Mouse (Mus musculus) hindbrain, postnatal 0 days (tissue): ENCODE measurements around the gene Psmd8. TPM values are rescaled to one million over a fixed set of nuclear protein-coding genes. Genes with fewer than 3 reads are reported as not detected.

Source experiments
- ATAC-seq: fragments of 200-750 bp; cut with Nextera tagmentation; 2 replicates; pipeline ENCODE4 v1.8.0; 2017; ENCODE audit warnings: mild to moderate bottlenecking, moderate TSS enrichment, moderate library complexity
- DNase-seq: peaks from one replicate; pipeline ENCODE4 v3.0.0-alpha.2; 2015; ENCODE audit warnings: low spot score
- H3K27ac ChIP-seq: fragments of 300-500 bp; sonication (generic); 2 replicates; pipeline ENCODE4 v1.5.1; 2014; ENCODE audit warnings: mild to moderate bottlenecking
- H3K27me3 ChIP-seq: fragments of 300-500 bp; sonication (generic); 2 replicates; pipeline ENCODE4 v1.6.1; 2014; ENCODE audit warnings: low read length, mixed read lengths; ENCODE audit not compliant: insufficient read depth
- H3K36me3 ChIP-seq: fragments of 300-500 bp; sonication (generic); 2 replicates; pipeline ENCODE4 v1.6.1; 2014; ENCODE audit warnings: low read length, mixed read lengths; ENCODE audit not compliant: insufficient read depth
- H3K4me1 ChIP-seq: fragments of 300-500 bp; sonication (generic); 2 replicates; pipeline ENCODE4 v1.6.1; 2014; ENCODE audit warnings: antibody characterized with exemption, low read length, mixed read lengths; ENCODE audit not compliant: insufficient read depth
- H3K4me2 ChIP-seq: fragments of 300-500 bp; sonication (generic); 2 replicates; pipeline ENCODE4 v1.6.1; 2014; ENCODE audit warnings: low read depth, mild to moderate bottlenecking, low read length, moderate library complexity, mixed read lengths
- H3K4me3 ChIP-seq: fragments of 300-500 bp; sonication (generic); 2 replicates; pipeline ENCODE4 v1.5.1; 2014; ENCODE audit warnings: low read length
- H3K9ac ChIP-seq: fragments of 300-500 bp; sonication (generic); replicated peaks from 2 replicates; pipeline ENCODE4 v1.6.1; 2014; ENCODE audit warnings: mild to moderate bottlenecking, low read length, moderate library complexity, mixed read lengths
- H3K9me3 ChIP-seq: fragments of 300-500 bp; sonication (generic); 2 replicates; pipeline ENCODE4 v1.6.1; 2016; ENCODE audit warnings: low read length, mixed read lengths
- CTCF ChIP-seq: IDR thresholded peaks from 2 replicates; pipeline ENCODE4 v1.5.1; 2016; ENCODE audit warnings: antibody characterized with exemption, control low read depth, low read depth
- WGBS: fragments of 180-500 bp; shearing (Covaris S2); extraction: QIAGEN DNeasy Blood & Tissue Kit; methylation state at CpG from one replicate; pipeline ENCODE4 v1.1.7; 2014; 5-methylcytosine and 5-hydroxymethylcytosine counted together
- polyA plus RNA-seq: library from polyadenylated mRNA; unstranded; fragments of >200 nt; fragmentation: Nextera tagmentation; extraction: Ambion mirVana; gene quantifications from 2 replicates; pipeline ENCODE4 v1.2.1, GENCODE M21; 2015
- total RNA-seq: library from RNA; depleted of rRNA; stranded (reverse); fragments of >200 nt; gene quantifications from 2 replicates; pipeline ENCODE4 v1.2.3, GENCODE M21; 2014; rRNA removed

The Psmd8 gene
- total RNA-seq (320 and 323 TPM in 2 replicates), polyA plus RNA-seq (285 and 286 TPM in 2 replicates)

DNA sequence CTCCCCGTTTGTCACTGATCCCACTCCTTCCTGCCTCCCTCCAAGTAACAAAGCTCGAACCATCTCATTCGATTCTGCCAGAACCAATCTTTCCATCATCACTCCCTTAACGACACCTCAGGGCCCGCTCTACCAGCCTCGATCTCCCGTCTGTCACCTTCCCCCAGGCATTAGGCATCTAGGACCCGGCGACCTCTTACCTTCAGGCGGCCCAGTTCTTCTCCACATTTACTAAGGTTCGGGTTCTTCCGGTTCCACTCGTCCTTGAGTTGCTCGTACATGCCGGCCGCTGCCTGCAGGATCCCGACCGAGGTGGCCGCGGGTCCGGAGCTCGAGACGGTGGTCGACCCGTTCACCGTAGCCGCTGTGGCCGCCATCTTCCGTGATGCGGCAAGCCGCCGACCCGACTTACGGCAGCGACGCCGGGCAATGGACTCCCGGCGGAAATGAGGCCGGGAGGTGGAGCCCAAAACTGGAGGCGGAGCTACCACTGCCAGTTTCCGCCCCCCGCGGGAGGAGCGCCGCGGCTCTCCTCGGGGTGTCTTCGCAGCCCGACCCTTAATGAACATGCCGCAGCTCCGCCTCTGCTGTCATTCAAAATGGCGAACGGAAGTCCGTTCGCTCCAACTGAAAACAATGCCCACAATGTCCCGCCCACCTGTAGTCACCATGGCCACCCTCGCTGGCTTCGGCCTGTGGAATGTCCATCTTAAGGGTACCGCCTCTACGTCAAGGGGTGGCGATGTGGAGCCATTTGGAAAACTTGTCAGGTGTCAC lies at the start of gene Psmd8:
Gene Psmd8, minus strand, starts transcription at position 625 of the 777 bp plus-strand sequence.
- peaks cover 13% of the 10 kb centered on the region for H3K36me3 ChIP-seq
- H3K27me3 ChIP-seq = no peaks in the 10 kb centered on the region
- DNase-seq (peak; percentile 99), ATAC-seq (peak; percentile 98)
- under 1% methylated on average over 62 of the region's 62 CpGs for WGBS
- H3K4me3 ChIP-seq = peak within 1 kb of the TSS; percentile 49
- TF ChIP-seq CTCF = peak; percentile 62
- H3K9ac ChIP-seq = peak within 1 kb of the TSS; percentile 73
- peak within 1 kb of the TSS; percentile 76 for H3K27ac ChIP-seq
- no peaks in the 10 kb centered on the region for H3K9me3 ChIP-seq
- peak within 1 kb of the TSS; percentile 85 for H3K4me2 ChIP-seq
- H3K4me1 ChIP-seq = peaks cover 10% of the 10 kb centered on the region

DNA sequence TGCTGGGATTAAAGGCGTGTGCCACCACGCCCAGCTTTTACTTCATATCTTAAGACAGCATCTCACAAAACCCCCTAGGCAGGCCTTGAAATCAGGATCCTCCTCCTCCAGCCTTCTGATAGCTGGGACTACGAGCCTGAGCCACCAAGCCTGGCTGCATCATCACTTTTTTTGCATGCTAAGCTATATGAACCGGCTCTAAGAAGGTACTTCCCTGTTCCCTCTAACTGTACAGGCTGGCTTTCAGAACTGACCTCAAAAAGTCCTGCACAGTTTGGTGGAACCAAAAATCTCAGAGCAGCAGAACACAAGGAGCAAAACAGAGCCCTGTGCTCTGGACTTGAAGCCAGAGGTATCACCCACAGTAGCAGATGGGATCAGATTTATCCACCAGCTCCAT lies 47.7 kb upstream of the Psmd8 start:
- DNase-seq (no peak), ATAC-seq (no peak)
- Histone ChIP-seq H3K9me3 (no peaks in the 10 kb centered on the region), H3K27ac (no peak overlapping the region), H3K4me1 (peaks cover 3% of the 10 kb centered on the region; the same call in 1 of the 2 replicates), H3K4me3 (no peak overlapping the region), H3K9ac (no peak overlapping the region), H3K27me3 (peaks cover 22% of the 10 kb centered on the region), H3K36me3 (no peaks in the 10 kb centered on the region), H3K4me2 (no peak overlapping the region)
- TF ChIP-seq CTCF = no peak
- 78% methylated on average over 4 of the region's 4 CpGs for WGBS

- no peak for TF ChIP-seq CTCF
- 72% methylated on average over 13 of the region's 13 CpGs for WGBS
- no peak for DNase-seq
- ATAC-seq = peak; percentile 52; the same call in 1 of the 2 replicates
- Histone ChIP-seq H3K27me3 (no peaks in the 10 kb centered on the region; the same call in 1 of the 2 replicates), H3K9ac (0 out of 2 replicates have a peak overlapping the region, but pooled peaks have one; percentile 30), H3K4me3 (no peak overlapping the region), H3K4me2 (peak overlapping the region; percentile 35), H3K27ac (peak overlapping the region; percentile 32; the same call in 1 of the 2 replicates), H3K9me3 (no peaks in the 10 kb centered on the region), H3K4me1 (no peaks in the 10 kb centered on the region), H3K36me3 (no peaks in the 10 kb centered on the region)
These were observed 45.0 kb upstream of the Psmd8 start for GRCm38 (mm10) chr7:29225520-29225919.

DNA sequence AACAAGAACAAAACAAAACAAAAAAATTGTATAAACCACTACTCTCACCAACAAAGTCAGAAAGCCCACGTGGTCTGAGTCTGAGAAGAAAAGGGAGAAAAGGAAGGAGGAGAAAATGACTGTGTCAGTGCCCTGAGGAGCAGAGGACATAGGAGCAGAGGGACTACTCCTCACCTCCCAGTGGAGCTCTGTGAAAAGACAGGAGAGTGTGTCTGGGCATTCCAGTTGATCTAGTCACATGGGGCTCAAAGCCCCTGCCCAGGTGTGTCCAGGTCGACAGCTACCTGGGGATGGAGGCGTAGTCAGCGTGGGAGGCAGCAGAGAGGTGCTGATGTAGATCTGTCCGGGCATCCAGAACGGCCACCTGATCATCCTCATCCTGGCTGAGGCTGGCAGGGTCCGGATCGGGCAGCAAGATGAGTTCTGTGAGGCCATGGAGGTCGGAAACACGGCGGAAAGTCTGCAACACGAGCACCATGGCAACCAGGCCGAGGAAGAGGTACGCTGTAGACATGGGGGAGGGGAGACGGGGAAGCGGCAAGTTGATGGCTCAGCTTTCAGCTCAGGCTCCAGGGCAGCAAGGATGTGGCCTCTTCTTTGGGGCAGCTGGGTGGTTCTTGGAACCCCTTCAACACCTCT lies 44.4 kb upstream of the Psmd8 start:
- H3K27ac ChIP-seq = peak overlapping the region; percentile 32; the same call in 1 of the 2 replicates
- peak; percentile 71 for ATAC-seq
- TF ChIP-seq CTCF = no peak
- H3K9ac ChIP-seq = 0 out of 2 replicates have a peak overlapping the region, but pooled peaks have one; percentile 30
- no peaks in the 10 kb centered on the region for H3K36me3 ChIP-seq
- H3K4me1 ChIP-seq = no peaks in the 10 kb centered on the region
- peak overlapping the region; percentile 35 for H3K4me2 ChIP-seq
- H3K27me3 ChIP-seq = no peaks in the 10 kb centered on the region; the same call in 1 of the 2 replicates
- peaks cover 2% of the 10 kb centered on the region; the same call in 1 of the 2 replicates for H3K9me3 ChIP-seq
- H3K4me3 ChIP-seq = peak overlapping the region; percentile 6; the same call in 1 of the 2 replicates
- 13% methylated on average over 16 of the region's 16 CpGs for WGBS
- peak; percentile 55 for DNase-seq

- 41% methylated on average over 15 of the region's 15 CpGs for WGBS
- H3K4me1 ChIP-seq = no peaks in the 10 kb centered on the region
- peaks cover under 1% of the 10 kb centered on the region; the same call in 1 of the 2 replicates for H3K9me3 ChIP-seq
- H3K36me3 ChIP-seq = no peaks in the 10 kb centered on the region
- H3K27ac ChIP-seq = no peak overlapping the region
- peak; percentile 32 for DNase-seq
- H3K4me3 ChIP-seq = no peak overlapping the region
- H3K9ac ChIP-seq = no peak overlapping the region
- no peak for TF ChIP-seq CTCF
- H3K4me2 ChIP-seq = no peak overlapping the region
- H3K27me3 ChIP-seq = no peaks in the 10 kb centered on the region
- no peak for ATAC-seq
These were observed 34.3 kb upstream of the Psmd8 start for GRCm38 (mm10) chr7:29214846-29215245.

DNA sequence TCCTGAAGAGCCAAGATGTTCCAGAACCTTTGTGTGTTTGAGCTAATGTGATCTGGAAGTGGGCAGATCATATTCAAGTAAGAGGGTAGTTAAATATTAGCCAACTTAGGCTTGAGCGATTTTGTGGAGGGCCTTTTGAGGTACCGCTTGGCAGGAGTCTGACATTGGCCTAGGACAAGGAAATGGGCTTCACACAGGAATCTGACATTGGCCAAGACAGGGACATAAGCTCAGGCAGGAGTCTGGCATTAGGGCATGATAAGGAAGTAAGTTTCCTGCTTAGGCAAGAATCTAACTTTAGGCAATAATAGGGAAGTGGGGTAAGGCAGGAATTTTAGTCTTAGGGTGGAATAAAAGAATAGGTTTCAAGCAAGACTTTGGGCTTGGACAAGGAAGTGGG lies 33.7 kb upstream of the Psmd8 start:
- H3K9me3 ChIP-seq = no peaks in the 10 kb centered on the region
- no peaks in the 10 kb centered on the region for H3K4me1 ChIP-seq
- H3K36me3 ChIP-seq = no peaks in the 10 kb centered on the region
- H3K9ac ChIP-seq = no peak overlapping the region
- no peaks in the 10 kb centered on the region for H3K27me3 ChIP-seq
- no peak overlapping the region for H3K4me3 ChIP-seq
- no peak for DNase-seq
- WGBS = 58% methylated on average over 2 of the region's 2 CpGs
- ATAC-seq = no peak
- no peak overlapping the region for H3K4me2 ChIP-seq
- TF ChIP-seq CTCF = no peak
- H3K27ac ChIP-seq = no peak overlapping the region
